Mouse (Mus musculus): ENCODE data around the gene Fpr2. TPM values are rescaled to one million over a fixed set of nuclear protein-coding genes. Genes with fewer than 3 reads are reported as not detected.
"Not testable (repeated sequence)": the region's sequence is repeated elsewhere in the genome, so short reads cannot be mapped to it uniquely, and the experiment has no call there.

Gene Fpr2
- 0.17 TPM in 1 of 2 replicates, not detected in the other for polyA plus RNA-seq (2015; fragmentation: Nextera tagmentation; extraction: Ambion mirVana)

GRCm38 (mm10) chr17:17887774-17888248, at the start of gene Fpr2, which contains the start of gene Fpr3:
TSS of gene Fpr2 (plus strand) at chr17:17887824.
TSS of gene Fpr3 (plus strand) at chr17:17887852.
- ATAC-seq = no peak
- H3K27ac ChIP-seq (ENCODE audit: low read depth, low read length) = no peak within 1 kb of the TSS
- no peaks in the 10 kb centered on the region for H3K27me3 ChIP-seq (replicated peaks; ENCODE audit: control insufficient read depth, insufficient read depth, low read length)
- no peaks in the 10 kb centered on the region for H3K9me3 ChIP-seq (ENCODE audit: control insufficient read depth)
- WGBS = 48% methylated on average over 1 of the region's 1 CpGs
- H3K4me2 ChIP-seq (replicated peaks; ENCODE audit: low read depth) = no peak within 1 kb of the TSS
- H3K4me1 ChIP-seq (replicated peaks; ENCODE audit: control insufficient read depth, insufficient read depth, low read length) = no peaks in the 10 kb centered on the region
- H3K9ac ChIP-seq (ENCODE audit: low read depth, low read length) = no peak within 1 kb of the TSS
- TF ChIP-seq CTCF (IDR thresholded peaks at IDR 0.05; ENCODE audit: low read depth) = no peak
- H3K36me3 ChIP-seq (ENCODE audit: control insufficient read depth, insufficient read depth) = no peaks in the 10 kb centered on the region
- H3K4me3 ChIP-seq (ENCODE audit: low read depth, low read length) = no peak within 1 kb of the TSS

- peak overlapping the region; percentile 91 for H3K27ac ChIP-seq (ENCODE audit: low read depth, low read length)
- H3K9me3 ChIP-seq (ENCODE audit: control insufficient read depth) = no peaks in the 10 kb centered on the region
- peaks cover 6% of the 10 kb centered on the region for H3K36me3 ChIP-seq (ENCODE audit: control insufficient read depth, insufficient read depth)
- under 1% methylated on average over 43 of the region's 43 CpGs for WGBS
- H3K27me3 ChIP-seq (replicated peaks; ENCODE audit: control insufficient read depth, insufficient read depth, low read length) = no peaks in the 10 kb centered on the region
- ATAC-seq = peak; percentile 100
- H3K4me2 ChIP-seq (replicated peaks; ENCODE audit: low read depth) = peak overlapping the region; percentile 71
- H3K4me3 ChIP-seq (ENCODE audit: low read depth, low read length) = peak overlapping the region; percentile 53
- TF ChIP-seq CTCF (IDR thresholded peaks at IDR 0.05; ENCODE audit: low read depth) = peak; percentile 92
- H3K4me1 ChIP-seq (replicated peaks; ENCODE audit: control insufficient read depth, insufficient read depth, low read length) = no peaks in the 10 kb centered on the region; the same call in 1 of the 2 replicates
- H3K9ac ChIP-seq (ENCODE audit: low read depth, low read length) = peak overlapping the region; percentile 50
Measured at GRCm38 (mm10) chr17:17837919-17838701, 49.5 kb upstream of the Fpr2 start.

- 93% methylated on average over 2 of the region's 2 CpGs for whole genome bisulfite sequencing
- no peak overlapping the region for H3K9ac ChIP-seq (ENCODE audit: low read depth, low read length)
- no peak for ATAC-seq
- H3K27ac ChIP-seq (ENCODE audit: low read depth, low read length) = no peak overlapping the region
- H3K27me3 ChIP-seq (replicated peaks; ENCODE audit: control insufficient read depth, insufficient read depth, low read length) = no peaks in the 10 kb centered on the region
- no peaks in the 10 kb centered on the region for H3K9me3 ChIP-seq (ENCODE audit: control insufficient read depth)
- TF ChIP-seq CTCF (IDR thresholded peaks at IDR 0.05; ENCODE audit: low read depth) = no peak
- H3K4me2 ChIP-seq (replicated peaks; ENCODE audit: low read depth) = peak overlapping the region; percentile 71; the same call in 1 of the 2 replicates
- no peaks in the 10 kb centered on the region; the same call in 1 of the 2 replicates for H3K4me1 ChIP-seq (replicated peaks; ENCODE audit: control insufficient read depth, insufficient read depth, low read length)
- no peak overlapping the region for H3K4me3 ChIP-seq (ENCODE audit: low read depth, low read length)
- H3K36me3 ChIP-seq (ENCODE audit: control insufficient read depth, insufficient read depth) = peaks cover 6% of the 10 kb centered on the region
Measured at GRCm38 (mm10) chr17:17839276-17839675, 48.3 kb upstream of the Fpr2 start.

GRCm38 (mm10) chr17:17840796-17841195, 46.8 kb upstream of the Fpr2 start:
- H3K27me3 ChIP-seq (replicated peaks; ENCODE audit: control insufficient read depth, insufficient read depth, low read length) = no peaks in the 10 kb centered on the region
- no peak overlapping the region for H3K27ac ChIP-seq (ENCODE audit: low read depth, low read length)
- TF ChIP-seq CTCF (IDR thresholded peaks at IDR 0.05; ENCODE audit: low read depth) = no peak
- H3K9ac ChIP-seq (ENCODE audit: low read depth, low read length) = no peak overlapping the region
- no peak overlapping the region for H3K4me2 ChIP-seq (replicated peaks; ENCODE audit: low read depth)
- ATAC-seq = no peak
- 90% methylated on average over 7 of the region's 7 CpGs for WGBS
- no peak overlapping the region for H3K4me3 ChIP-seq (ENCODE audit: low read depth, low read length)
- H3K36me3 ChIP-seq (ENCODE audit: control insufficient read depth, insufficient read depth) = peaks cover 6% of the 10 kb centered on the region
- no peaks in the 10 kb centered on the region; the same call in 1 of the 2 replicates for H3K4me1 ChIP-seq (replicated peaks; ENCODE audit: control insufficient read depth, insufficient read depth, low read length)
- H3K9me3 ChIP-seq (ENCODE audit: control insufficient read depth) = no peaks in the 10 kb centered on the region

GRCm38 (mm10) chr17:17843534-17844261, 43.9 kb upstream of the Fpr2 start:
- H3K4me1 ChIP-seq (replicated peaks; ENCODE audit: control insufficient read depth, insufficient read depth, low read length) = no peaks in the 10 kb centered on the region
- TF ChIP-seq CTCF (IDR thresholded peaks at IDR 0.05; ENCODE audit: low read depth) = no peak
- H3K9me3 ChIP-seq (ENCODE audit: control insufficient read depth) = no peaks in the 10 kb centered on the region
- H3K4me3 ChIP-seq (ENCODE audit: low read depth, low read length) = no peak overlapping the region
- no peak overlapping the region for H3K27ac ChIP-seq (ENCODE audit: low read depth, low read length)
- no peak overlapping the region for H3K9ac ChIP-seq (ENCODE audit: low read depth, low read length)
- H3K36me3 ChIP-seq (ENCODE audit: control insufficient read depth, insufficient read depth) = peaks cover 6% of the 10 kb centered on the region
- ATAC-seq = no peak
- WGBS = 76% methylated on average over 27 of the region's 27 CpGs
- H3K27me3 ChIP-seq (replicated peaks; ENCODE audit: control insufficient read depth, insufficient read depth, low read length) = no peaks in the 10 kb centered on the region
- H3K4me2 ChIP-seq (replicated peaks; ENCODE audit: low read depth) = no peak overlapping the region

- not testable (repeated sequence) for H3K36me3 ChIP-seq (ENCODE audit: control insufficient read depth, insufficient read depth); H3K4me3 ChIP-seq (ENCODE audit: low read depth, low read length); H3K27ac ChIP-seq (ENCODE audit: low read depth, low read length); H3K27me3 ChIP-seq (replicated peaks; ENCODE audit: control insufficient read depth, insufficient read depth, low read length); H3K4me1 ChIP-seq (replicated peaks; ENCODE audit: control insufficient read depth, insufficient read depth, low read length); H3K9ac ChIP-seq (ENCODE audit: low read depth, low read length); H3K4me2 ChIP-seq (replicated peaks; ENCODE audit: low read depth); H3K9me3 ChIP-seq (ENCODE audit: control insufficient read depth); ATAC-seq
- WGBS = 69% methylated on average over 3 of the region's 3 CpGs
Measured at GRCm38 (mm10) chr17:17844606-17845005, 43.0 kb upstream of the Fpr2 start.

Measured in intestine, postnatal 0 days (tissue).